Comparison of ENCODE assay signal across 11 mouse cellular contexts in the genomic region with DNA sequence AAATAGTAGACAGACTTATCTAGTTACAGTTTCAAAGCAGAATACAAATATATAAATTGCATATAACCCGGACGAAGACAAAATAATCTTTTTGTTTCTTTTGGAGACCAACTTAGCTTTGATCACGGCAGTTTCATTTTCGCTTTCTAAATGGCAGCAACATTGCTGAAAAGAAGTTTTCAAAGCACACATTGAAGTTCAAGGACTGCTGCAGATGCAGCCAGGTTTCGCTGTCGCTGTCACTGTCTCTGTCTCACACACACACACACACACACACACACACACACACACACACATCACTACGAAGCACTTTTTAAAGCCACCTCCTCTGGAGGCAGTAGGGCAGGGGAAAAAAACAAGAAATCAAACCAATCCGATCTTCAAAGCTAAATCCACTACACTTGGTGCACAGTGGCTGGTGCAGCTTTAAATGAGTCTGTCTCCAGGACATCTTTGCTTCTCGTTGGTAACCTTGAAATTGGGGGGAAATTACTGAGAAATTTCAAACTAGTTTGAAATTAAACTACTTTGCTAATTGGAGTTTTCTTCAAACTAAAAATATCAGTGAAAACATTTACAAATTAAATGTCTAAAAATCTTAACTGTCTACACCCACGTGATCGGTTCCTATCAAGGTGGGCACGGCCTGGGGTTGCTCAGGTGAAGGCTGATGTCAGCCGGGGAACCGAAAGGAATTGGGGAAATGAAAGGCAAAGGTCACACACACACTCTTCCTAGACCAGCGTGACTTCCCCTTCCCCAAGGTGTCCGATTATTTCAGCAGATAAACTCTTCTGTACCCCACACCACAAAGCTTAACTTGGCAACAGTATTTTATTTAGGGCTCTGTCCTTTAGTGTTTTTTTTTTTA. TPM values are rescaled to one million over a fixed set of nuclear protein-coding genes. Genes with fewer than 3 reads are reported as not detected.
A peak's percentile ranks its signal among the peaks of the same experiment; 100 is the strongest.
DNase-seq lines count a peak whose midpoint lies in the region; ATAC-seq and TF ChIP-seq lines count a peak whose summit lies in the region.
"Had no signal": no experiment of that assay in that cellular context is flagged by ENCODE, and none has a peak within 500 bp of the region (broad histone marks: within the 10 kb centered on the region; RNA-seq: fewer than 3 reads in every experiment).

No protein-coding gene starts in this region.

- ATAC-seq in frontal cortex, adult (ENCODE audit: low TSS enrichment): peak; percentile 45; the same call in 1 of the 2 replicates
- ATAC-seq in lung, embryonic 14.5 days (ENCODE audit: insufficient read depth): no peak
- peak; percentile 81 for ATAC-seq in granulocyte monocyte progenitor cell, adult 5-6 weeks (replicated peaks; ENCODE audit: poor library complexity, severe bottlenecking)
- no peak for ATAC-seq in forebrain, postnatal 0 days

- no peak overlapping the region for H3K4me2 ChIP-seq in lung, embryonic 14.5 days
- H3K4me2 ChIP-seq in forebrain, postnatal 0 days (ENCODE audit: low read depth): no peak overlapping the region
- H3K4me2 ChIP-seq: limb, embryonic 12.5 days had no signal

- no peaks in the 10 kb centered on the region for H3K4me1 ChIP-seq in lung, embryonic 14.5 days (ENCODE audit: insufficient read depth)
- no peaks in the 10 kb centered on the region for H3K4me1 ChIP-seq in forebrain, postnatal 0 days (ENCODE audit: insufficient read depth)
- H3K4me1 ChIP-seq: limb, embryonic 12.5 days had no signal

- WGBS in lung, embryonic 14.5 days: 77% methylated on average over 16 of the region's 16 CpGs
- 84% methylated on average over 16 of the region's 16 CpGs for WGBS in forebrain, postnatal 0 days

- peaks cover 29% of the 10 kb centered on the region for H3K36me3 ChIP-seq in lung, embryonic 14.5 days (ENCODE audit: insufficient read depth)
- H3K36me3 ChIP-seq in forebrain, postnatal 0 days (ENCODE audit: insufficient read depth): peaks cover 6% of the 10 kb centered on the region

- H3K9me3 ChIP-seq in lung, embryonic 14.5 days (ENCODE audit: low read depth, low read length): no peaks in the 10 kb centered on the region
- H3K9me3 ChIP-seq in forebrain, postnatal 0 days (ENCODE audit: low read length): no peaks in the 10 kb centered on the region
- H3K9me3 ChIP-seq: limb, embryonic 12.5 days had no signal

- no peak for DNase-seq in frontal cortex, postnatal 10 days (ENCODE audit: low spot score in 2 of 2)
- peak; percentile 9 for DNase-seq in lung, embryonic 14.5 days
- DNase-seq in lung, postnatal 14 days: no peak
- DNase-seq in thymus, postnatal 0 days (ENCODE audit: low spot score): peak; percentile 79
- DNase-seq in forebrain, postnatal 0 days: no peak
- DNase-seq in left cerebral cortex, postnatal 36 days (ENCODE audit: low spot score in 2 of 2): no peak
- DNase-seq: gastrocnemius, postnatal 10 days; kidney, adult 18-20 months had no signal

- no peak overlapping the region for H3K4me3 ChIP-seq in lung, embryonic 14.5 days (ENCODE audit: low read depth, low read length)
- no peak overlapping the region for H3K4me3 ChIP-seq in forebrain, postnatal 0 days (ENCODE audit: low read depth, low read length)
- H3K4me3 ChIP-seq: limb, embryonic 12.5 days had no signal

- H3K27ac ChIP-seq in lung, embryonic 14.5 days (ENCODE audit: low read depth): no peak overlapping the region
- no peak overlapping the region for H3K27ac ChIP-seq in forebrain, postnatal 0 days (ENCODE audit: low read depth, low read length)
- H3K27ac ChIP-seq: limb, embryonic 12.5 days had no signal

- H3K9ac ChIP-seq in lung, embryonic 14.5 days: no peak overlapping the region
- no peak overlapping the region for H3K9ac ChIP-seq in forebrain, postnatal 0 days
- H3K9ac ChIP-seq: limb, embryonic 12.5 days had no signal

- intact Hi-C loops in left cerebral cortex, postnatal 36 days (cut with DNase I): no loop called here

- TF ChIP-seq CTCF in lung, embryonic 14.5 days (IDR thresholded peaks at IDR 0.05; ENCODE audit: low read depth): no peak
- no peak for TF ChIP-seq CTCF in forebrain, postnatal 0 days (IDR thresholded peaks at IDR 0.05; ENCODE audit: low read depth)

- no peaks in the 10 kb centered on the region for H3K27me3 ChIP-seq in lung, embryonic 14.5 days (ENCODE audit: insufficient read depth, low read length)
- no peaks in the 10 kb centered on the region for H3K27me3 ChIP-seq in forebrain, postnatal 0 days (ENCODE audit: insufficient read depth, low read length)
- H3K27me3 ChIP-seq: limb, embryonic 12.5 days had no signal

RNA-seq across cellular contexts. Expression of a gene that starts 35.9 kb away (rescaled TPM):
- polyA plus RNA-seq in lung, embryonic 14.5 days (2014; fragmentation: Nextera tagmentation; extraction: Ambion mirVana): 20.0 and 20.3 TPM in 2 replicates
- 26.8 and 52.8 TPM in 2 replicates for total RNA-seq in granulocyte monocyte progenitor cell, adult 5-6 weeks (2014; fragmentation: Nextera tagmentation)
- 53.9 and 58.5 TPM in 2 replicates for total RNA-seq in granulocyte monocyte progenitor cell, adult 5-6 weeks (2017)
- 54.1 and 63.7 TPM in 2 replicates for polyA plus RNA-seq in thymus, postnatal 0 days (2015; fragmentation: Nextera tagmentation; extraction: Ambion mirVana)
- 5.1 and 9.1 TPM in 2 replicates for total RNA-seq in forebrain, postnatal 0 days (2014; rRNA removed)
- polyA plus RNA-seq in forebrain, postnatal 0 days (2015; fragmentation: Nextera tagmentation; extraction: Ambion mirVana): 6.9 and 7.8 TPM in 2 replicates
- total RNA-seq in left cerebral cortex, postnatal 36 days (2021): 1 to 10 TPM; 8.7 to 9.2 TPM

Comparison
In these comparisons a context has a peak if more than half of its experiments do, and no peak if none do; other contexts are left out.
1. DNase-seq: peak in lung, embryonic 14.5 days (single experiment) and thymus, postnatal 0 days (single experiment); none in frontal cortex, postnatal 10 days (0 of 2), lung, postnatal 14 days (single experiment), forebrain, postnatal 0 days (single experiment) and left cerebral cortex, postnatal 36 days (0 of 2).
2. ATAC-seq: peak in frontal cortex, adult (single experiment) and granulocyte monocyte progenitor cell, adult 5-6 weeks (single experiment); none in lung, embryonic 14.5 days (single experiment) and forebrain, postnatal 0 days (single experiment).